Mouse (Mus musculus) fibroblast of lung, adult 2 months (primary cell): ENCODE data around the gene Gm20918.
"Not testable (repeated sequence)": the region's sequence is repeated elsewhere in the genome, so short reads cannot be mapped to it uniquely, and the experiment has no call there.

Experiments used
- DNase-seq: peaks from one replicate; pipeline ENCODE4 v3.0.0-alpha.2; 2011; ENCODE audit warnings: low read depth

Gene Gm20918

DNA sequence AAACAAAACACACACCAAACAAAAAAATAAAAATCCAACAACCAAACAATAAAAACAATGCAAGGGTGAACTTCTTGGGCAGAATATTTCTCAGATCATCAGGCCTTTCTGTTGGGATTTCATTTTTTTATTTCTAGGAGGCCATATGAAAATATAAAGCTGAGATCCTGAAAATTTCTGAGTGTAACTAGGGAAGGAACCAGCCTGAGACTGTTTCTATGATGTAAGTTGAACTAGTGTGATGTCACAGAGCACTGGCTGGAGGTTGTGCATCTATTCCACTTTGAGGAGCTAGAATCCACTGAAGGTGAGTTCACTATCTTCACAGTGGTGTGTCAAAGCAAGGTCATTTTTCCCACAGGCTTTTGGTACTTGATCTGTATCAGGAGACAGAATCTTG is at the start of gene Gm20918:
Gm20918 (plus strand) TSS at position 301 of the 400 bp plus-strand sequence.
- not testable (repeated sequence) for DNase-seq
